Mouse (Mus musculus): ENCODE measurements around the gene Snx29.

GRCm38 (mm10) chr16:11473474-11473873 is 150.8 kb downstream of the Snx29 start:
- no peak for TF ChIP-seq POLR2A (IDR thresholded peaks at IDR 0.05; ENCODE audit: insufficient read depth, low read depth, low read length)
- no peak for TF ChIP-seq CTCF (IDR thresholded peaks at IDR 0.05; ENCODE audit: insufficient read depth, low read depth, low read length)
